Mouse (Mus musculus) right cerebral cortex, adult 18-20 months (tissue): Measurements from ENCODE around the gene Rnf20.
A peak's percentile ranks its signal among the peaks of the same experiment; 100 is the strongest.

ENCODE experiments used
- DNase-seq: peaks from one replicate; pipeline ENCODE4 v3.0.0; 2022; ENCODE audit warnings: mixed read lengths

Rnf20 gene

DNA sequence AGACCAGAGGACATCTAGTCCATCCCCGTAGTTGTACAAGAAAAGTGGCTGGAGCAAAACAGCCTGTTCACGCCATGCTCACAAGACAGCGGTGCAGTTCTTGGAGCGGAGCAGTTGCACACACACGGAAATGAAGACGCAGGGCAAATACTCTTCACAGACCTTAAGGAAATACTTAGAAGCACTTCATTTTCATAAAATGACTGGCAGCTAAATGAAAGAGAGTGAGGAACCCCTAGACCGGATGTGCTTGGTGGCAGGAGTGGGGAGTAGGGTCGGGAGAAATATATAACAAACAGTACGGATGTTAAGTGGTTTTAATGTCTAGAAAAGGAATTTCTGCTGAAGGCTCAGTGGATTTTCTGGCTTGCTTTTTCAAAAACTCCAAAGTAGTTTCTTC lies 29.9 kb downstream of the Rnf20 start:
- no peak for DNase-seq

DNA sequence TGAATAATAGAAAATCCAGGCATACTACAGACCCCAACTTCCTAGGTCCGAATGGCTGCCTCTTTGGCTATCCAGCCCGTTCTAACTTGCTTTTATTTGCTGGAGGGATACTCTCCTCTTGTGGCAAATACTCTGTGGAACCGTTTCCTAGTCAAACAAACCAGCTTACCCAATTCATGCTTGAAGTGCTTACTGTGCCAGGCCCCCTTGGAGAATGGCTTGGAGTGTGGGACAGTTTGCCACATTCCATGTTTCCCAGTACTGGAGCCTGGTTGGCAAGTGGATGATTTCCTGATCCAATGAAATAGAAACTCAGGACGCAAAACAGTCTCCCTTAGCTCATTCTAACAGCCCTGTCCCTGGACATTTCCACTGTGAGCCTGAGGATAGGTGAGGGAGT lies 30.4 kb downstream of the Rnf20 start:
- no peak for DNase-seq

DNA sequence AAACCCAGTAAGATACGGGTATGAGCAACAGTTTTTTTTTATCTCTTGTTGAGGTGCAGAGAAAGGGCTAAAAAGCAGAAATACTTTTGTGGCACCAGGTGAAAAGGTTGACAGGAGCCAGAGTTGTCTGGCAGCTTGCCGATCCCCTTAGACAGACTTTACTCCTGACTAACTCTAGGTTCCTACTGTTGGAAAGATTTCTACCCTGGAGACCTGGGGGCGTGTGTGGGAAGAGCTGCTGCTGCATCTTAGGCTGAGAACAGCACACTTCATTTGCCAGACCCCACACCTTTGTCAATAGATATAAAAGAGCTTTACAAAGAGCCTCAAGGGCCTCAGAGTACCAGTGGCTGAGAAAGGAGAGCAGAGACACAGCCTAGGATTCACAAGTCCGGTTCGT lies 33.0 kb downstream of the Rnf20 start:
- peak; percentile 59 for DNase-seq

DNA sequence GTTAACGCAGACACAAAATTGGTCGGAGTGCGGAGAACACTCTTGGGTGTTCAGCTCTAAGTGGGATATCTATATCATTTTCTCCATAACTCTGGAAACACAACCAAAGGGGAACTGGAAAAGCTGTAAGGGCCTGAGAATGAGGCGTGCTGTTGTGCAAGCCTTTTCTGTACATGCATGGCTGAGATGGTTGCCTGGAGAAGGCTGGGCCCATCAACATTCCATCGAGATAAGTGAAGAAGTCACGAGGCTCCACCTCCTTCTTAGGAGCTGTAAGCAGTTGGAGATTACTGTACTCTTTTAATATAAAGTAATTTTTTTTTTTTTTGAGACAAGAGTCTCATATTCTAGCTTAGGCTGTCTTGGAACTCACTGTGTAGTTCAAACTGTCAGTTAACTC lies 44.3 kb downstream of the Rnf20 start:
- DNase-seq, result no peak

DNA sequence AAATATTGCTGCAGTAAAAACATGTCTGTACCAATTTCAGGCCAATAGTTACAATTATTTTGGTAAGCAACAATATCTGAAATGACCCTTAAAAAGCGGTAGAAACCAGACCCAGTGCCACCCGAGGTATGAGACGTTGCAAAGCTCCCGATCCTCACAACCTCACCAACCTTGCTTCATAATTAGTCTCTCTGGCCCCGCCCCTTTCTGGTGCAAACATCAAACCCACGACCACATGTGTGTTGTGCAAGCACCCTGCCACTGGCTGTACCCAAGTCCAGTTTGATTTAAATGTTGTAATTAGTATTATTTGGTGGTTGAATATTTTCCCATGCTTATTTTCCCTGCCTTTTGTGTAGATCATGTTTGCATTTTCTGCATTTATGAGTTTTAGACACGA lies 45.0 kb downstream of the Rnf20 start:
- no peak for DNase-seq

DNA sequence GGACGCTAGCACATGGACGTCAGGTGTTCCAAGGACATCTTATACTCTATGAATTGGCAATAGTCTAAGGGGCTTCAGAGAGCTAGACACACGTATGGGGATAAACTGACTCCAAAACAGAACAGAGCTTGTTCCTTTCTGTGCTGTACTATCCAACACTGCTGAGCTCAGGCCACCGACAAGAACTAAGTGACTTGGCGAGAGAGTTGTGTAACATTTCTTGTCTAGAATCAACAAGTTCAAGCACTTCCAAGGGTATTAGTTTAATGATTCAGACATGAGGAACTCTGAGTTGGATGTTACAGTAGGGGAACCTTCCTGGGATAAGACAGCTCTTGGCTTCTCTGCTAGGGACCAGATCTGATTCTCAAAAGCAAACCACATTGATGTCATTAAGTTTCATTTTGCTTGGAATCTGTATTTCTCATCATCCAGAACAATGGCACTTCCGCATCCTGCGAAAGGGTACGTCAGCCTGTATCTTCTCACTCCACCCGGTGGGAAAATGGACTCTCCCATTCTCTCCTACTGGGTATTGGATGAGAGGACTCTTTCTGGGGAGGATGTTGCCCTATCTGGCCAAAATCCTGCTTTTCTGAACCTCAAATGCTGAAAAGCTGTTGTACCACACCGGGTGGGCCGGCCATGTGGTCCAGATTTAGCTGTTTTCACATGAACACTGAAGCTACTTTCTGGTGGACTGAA lies 48.5 kb downstream of the Rnf20 start:
- DNase-seq, result no peak

DNA sequence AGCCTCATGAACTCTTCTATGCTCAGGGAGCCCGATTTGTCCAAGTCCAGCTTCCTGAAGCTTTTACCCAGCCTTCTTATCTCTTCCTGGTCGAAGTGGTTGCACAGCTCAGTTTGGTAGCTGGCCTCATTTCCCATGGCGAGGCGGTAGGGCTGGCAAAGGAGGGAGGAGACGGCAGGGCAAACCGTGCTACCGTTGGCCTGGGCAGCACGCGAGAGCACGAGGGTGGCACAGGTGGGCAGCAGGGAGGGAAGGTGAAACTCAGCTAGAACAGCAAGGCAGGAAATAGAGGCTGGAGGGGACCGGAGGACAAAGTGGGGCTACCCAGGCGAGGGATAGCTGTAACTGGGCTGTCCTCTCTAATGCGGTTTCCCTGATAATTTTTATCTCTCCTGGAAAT lies 50.0 kb downstream of the Rnf20 start, which contains the start of gene Ppp3r2:
Gene Ppp3r2 (minus strand): TSS at position 213 of the 400 bp plus-strand sequence.
- no peak for DNase-seq

DNA sequence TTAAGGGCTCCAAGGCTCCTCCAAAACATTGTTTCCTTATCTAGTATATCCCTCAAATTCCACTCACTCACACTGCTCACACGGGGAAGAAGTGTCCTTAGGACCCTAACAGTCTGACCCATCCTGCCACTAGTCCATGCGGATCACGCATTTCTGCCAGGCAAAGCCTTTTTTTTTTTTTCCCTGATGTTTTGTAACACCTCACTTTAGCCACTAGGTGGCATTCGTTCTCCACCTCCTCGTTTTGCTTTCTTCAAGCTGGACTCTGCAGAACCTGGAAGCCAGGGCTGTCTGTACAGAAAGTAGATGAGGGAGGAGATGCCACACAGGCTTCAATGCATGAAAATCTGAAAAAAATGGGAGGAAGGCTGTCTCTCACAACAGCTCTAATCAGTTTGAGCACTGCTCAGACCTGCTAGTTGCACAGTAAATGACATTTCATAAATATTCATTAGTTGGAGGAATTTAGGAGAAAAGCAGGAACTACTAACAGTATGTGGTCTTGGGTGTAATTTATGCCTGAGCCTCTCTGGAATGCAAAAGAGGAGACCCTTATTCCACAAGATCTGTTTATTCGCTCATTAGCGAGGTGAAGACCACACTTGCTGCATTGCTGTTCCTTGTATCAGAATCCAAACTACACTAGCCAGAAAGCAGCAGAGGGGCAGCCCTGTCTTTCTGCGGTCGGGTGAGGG lies 56.9 kb downstream of the Rnf20 start:
- DNase-seq, result peak; percentile 57

DNA sequence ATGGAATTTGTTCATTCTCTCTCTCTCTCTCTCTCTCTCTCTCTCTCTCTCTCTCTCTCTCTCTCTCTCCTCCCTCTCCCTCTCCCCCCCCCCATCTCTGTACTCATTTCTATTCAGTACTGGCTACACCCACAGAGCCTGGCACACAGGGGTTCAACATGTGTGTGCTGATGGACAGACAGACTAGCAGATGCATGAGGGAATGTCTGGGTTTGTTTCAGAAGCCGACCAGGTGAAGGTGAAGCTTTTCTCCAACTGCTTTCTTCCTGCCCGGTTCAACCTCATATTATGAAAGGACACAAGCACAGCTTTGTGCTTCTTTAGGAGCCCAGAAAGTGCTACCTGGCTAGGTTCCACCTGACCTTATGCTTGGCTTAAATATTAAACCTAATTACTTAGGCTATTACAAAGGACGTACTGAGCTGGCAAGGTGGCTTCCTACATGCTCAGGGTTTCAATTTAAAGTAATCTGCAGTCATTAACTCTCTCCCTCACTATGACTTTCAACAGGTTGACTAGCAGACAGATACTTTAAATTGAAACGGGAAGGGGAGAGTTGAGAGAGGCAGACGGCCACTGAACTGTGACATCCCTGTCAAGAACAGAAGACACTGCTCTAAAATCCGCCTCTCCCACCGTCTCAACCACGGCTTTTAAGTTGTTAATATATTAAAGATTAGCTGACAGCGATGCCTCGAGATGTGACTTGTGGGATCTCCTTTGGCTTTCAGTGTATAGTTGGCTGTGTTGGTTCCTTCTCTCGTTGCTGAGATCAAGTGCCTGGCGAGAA lies 59.8 kb downstream of the Rnf20 start:
- no peak for DNase-seq
